8 mouse cellular contexts compared by ENCODE assay signal in genomic region chr19:12796328-12796931, GRCm38 (mm10). TPM values are rescaled to one million over a fixed set of nuclear protein-coding genes. Genes with fewer than 3 reads are reported as not detected.
A peak's percentile ranks its signal among the peaks of the same experiment; 100 is the strongest.
DNase-seq lines count a peak whose midpoint lies in the region.

No protein-coding gene starts in this region.

- peak overlapping the region; percentile 98 for H3K27ac ChIP-seq in macrophage

- peak overlapping the region; percentile 61 for H3K4me3 ChIP-seq in macrophage (ENCODE audit: inconsistent target)

- under 1% methylated on average over 29 of the region's 29 CpGs for WGBS in macrophage (ENCODE audit: missing documents)

- intact Hi-C loops in left cerebral cortex, postnatal 36 days (cut with DNase I): loop anchor here (2.0 to 5.0 kb wide), 5 partner anchors 34 to 784 kb away; partner anchors contain the start of gene Dtx4

- peaks cover 70% of the 10 kb centered on the region for H3K79me2 ChIP-seq in macrophage (ENCODE audit: inconsistent target)

- peak; percentile 44 to 53 for DNase-seq in left cerebral cortex, adult 18-20 months (ENCODE audit: low spot score in 2 of 2)
- DNase-seq in left cerebral cortex, postnatal 36 days (ENCODE audit: low spot score in 2 of 2): no peak
- DNase-seq in c-Kit-negative CD71-positive TER-119-positive erythroid progenitor cells, embryonic 14.5 days (ENCODE audit: low read depth, low spot score): peak; percentile 71
- peak; percentile 42 for DNase-seq in gastrocnemius, postnatal 10 days
- DNase-seq in kidney, postnatal 10 days: peak; percentile 71
- peak; percentile 54 to 58 for DNase-seq in right cerebral cortex, postnatal 36 days (ENCODE audit: low spot score in 2 of 2)
- peak; percentile 56 for DNase-seq in urinary bladder, postnatal 25 days (ENCODE audit: low spot score)

- H3K36me3 ChIP-seq in macrophage (ENCODE audit: inconsistent target): no peaks in the 10 kb centered on the region

RNA-seq across cellular contexts. Expression of gene Lpxn, which starts 0.4 kb away (rescaled TPM):
- total RNA-seq in left cerebral cortex, adult 18-20 months (2021): 1 to 10 TPM; 1.2 to 1.8 TPM
- 1 to 10 TPM; 1.2 to 1.6 TPM for total RNA-seq in left cerebral cortex, postnatal 36 days (2021)
- 1 to 10 TPM in 1 of 2 experiments, under 1 TPM in 1; 0.85 to 1.1 TPM for total RNA-seq in gastrocnemius, postnatal 10 days (2021)
- total RNA-seq in macrophage (2018; cell fraction: chromatin; rRNA removed): 100 to 1,000 TPM in 3 of 26 experiments, 10 to 100 TPM in 23; 15.7 to 110 (median 77.8) TPM
- total RNA-seq in macrophage (2018; cell fraction: cytosol; rRNA removed): 100 to 1,000 TPM in 20 of 26 experiments, 10 to 100 TPM in 6; 70.1 to 159 (median 117) TPM
- total RNA-seq in macrophage (2018; cell fraction: nucleus; rRNA removed): 100 to 1,000 TPM in 9 of 26 experiments, 10 to 100 TPM in 17; 36.5 to 139 (median 79.4) TPM
- 84.8 to 185 TPM (median 109 TPM) in 3 replicates for polyA plus RNA-seq in macrophage (2018)

RNA-seq across cellular contexts. Expression of gene Zfp91, which starts 0.5 kb away (rescaled TPM):
- total RNA-seq in left cerebral cortex, adult 18-20 months (2021): 10 to 100 TPM; 88.4 to 89.6 TPM
- 10 to 100 TPM; 94.2 to 95.2 TPM for total RNA-seq in left cerebral cortex, postnatal 36 days (2021)
- total RNA-seq in gastrocnemius, postnatal 10 days (2021): 10 to 100 TPM; 68.7 to 69.4 TPM
- total RNA-seq in macrophage (2018; cell fraction: chromatin; rRNA removed): 100 to 1,000 TPM in 3 of 26 experiments, 10 to 100 TPM in 23; 36.6 to 109 (median 66.1) TPM
- 10 to 100 TPM; 43.8 to 80.1 (median 68.6) TPM for total RNA-seq in macrophage (2018; cell fraction: cytosol; rRNA removed)
- total RNA-seq in macrophage (2018; cell fraction: nucleus; rRNA removed): 100 to 1,000 TPM in 3 of 26 experiments, 10 to 100 TPM in 23; 39.4 to 128 (median 62.4) TPM
- polyA plus RNA-seq in macrophage (2018): 50.8 to 76.2 TPM (median 59.4 TPM) in 3 replicates

RNA-seq across cellular contexts. Expression of gene Cntf, which starts 31.0 kb away (rescaled TPM):
- total RNA-seq in left cerebral cortex, adult 18-20 months (2021): 1 to 10 TPM; 2.9 to 3.1 TPM
- total RNA-seq in left cerebral cortex, postnatal 36 days (2021): 1 to 10 TPM; 2.6 to 3.9 TPM
- 1 to 10 TPM; 4.4 to 4.6 TPM for total RNA-seq in gastrocnemius, postnatal 10 days (2021)
- 10 to 100 TPM in 1 of 26 experiments, 1 to 10 TPM in 25; 1.2 to 10.7 (median 3.9) TPM for total RNA-seq in macrophage (2018; cell fraction: chromatin; rRNA removed)
- total RNA-seq in macrophage (2018; cell fraction: cytosol; rRNA removed): 1 to 10 TPM in 2 of 26 experiments, under 1 TPM in 24; 0.17 to 1.6 (median 0.43) TPM
- 10 to 100 TPM in 2 of 26 experiments, 1 to 10 TPM in 24; 1.3 to 12.8 (median 2.9) TPM for total RNA-seq in macrophage (2018; cell fraction: nucleus; rRNA removed)
- 0.42 to 0.85 TPM (median 0.52 TPM) in 3 replicates for polyA plus RNA-seq in macrophage (2018)

RNA-seq across cellular contexts. Expression of gene Gm5244, which starts 50.1 kb away (rescaled TPM):
- total RNA-seq in left cerebral cortex, adult 18-20 months (2021): not detected
- total RNA-seq in left cerebral cortex, postnatal 36 days (2021): not detected
- total RNA-seq in gastrocnemius, postnatal 10 days (2021): not detected
- 10 to 100 TPM in 8 of 26 experiments, 1 to 10 TPM in 16, not detected in 2; 1.3 to 19.9 (median 8.2) TPM for total RNA-seq in macrophage (2018; cell fraction: chromatin; rRNA removed)
- under 1 TPM in 5 of 26 experiments, not detected in 21; 0.29 to 0.88 (median 0.36) TPM for total RNA-seq in macrophage (2018; cell fraction: cytosol; rRNA removed)
- total RNA-seq in macrophage (2018; cell fraction: nucleus; rRNA removed): 1 to 10 TPM in 17 of 26 experiments, under 1 TPM in 2, not detected in 7; 0.92 to 5.0 (median 2.5) TPM
- not detected in 3 replicates for polyA plus RNA-seq in macrophage (2018)

Comparison
In these comparisons a context has a peak if more than half of its experiments do, and no peak if none do; other contexts are left out.
1. DNase-seq: peak in left cerebral cortex, adult 18-20 months (2 of 2), c-Kit-negative CD71-positive TER-119-positive erythroid progenitor cells, embryonic 14.5 days (single experiment), gastrocnemius, postnatal 10 days (single experiment), kidney, postnatal 10 days (single experiment), right cerebral cortex, postnatal 36 days (2 of 2) and urinary bladder, postnatal 25 days (single experiment); none in left cerebral cortex, postnatal 36 days (0 of 2).